Mouse (Mus musculus): Measurements from ENCODE around the gene Psmd9.

GRCm38 (mm10) chr5:123251390-123251789 lies 82.2 kb downstream of the Psmd9 start:
- TF ChIP-seq CTCF (IDR thresholded peaks at IDR 0.05; ENCODE audit: borderline replicate concordance, insufficient read depth, low read depth, low read length) = no peak
- no peak for TF ChIP-seq POLR2A (IDR thresholded peaks at IDR 0.05; ENCODE audit: borderline replicate concordance, insufficient read depth, low read length)

Data from cerebellum, adult 2 months (tissue).